Mouse (Mus musculus): Measurements from ENCODE around the gene Fam71a.
"Not testable (repeated sequence)": the region's sequence is repeated elsewhere in the genome, so short reads cannot be mapped to it uniquely, and the experiment has no call there.

DNA sequence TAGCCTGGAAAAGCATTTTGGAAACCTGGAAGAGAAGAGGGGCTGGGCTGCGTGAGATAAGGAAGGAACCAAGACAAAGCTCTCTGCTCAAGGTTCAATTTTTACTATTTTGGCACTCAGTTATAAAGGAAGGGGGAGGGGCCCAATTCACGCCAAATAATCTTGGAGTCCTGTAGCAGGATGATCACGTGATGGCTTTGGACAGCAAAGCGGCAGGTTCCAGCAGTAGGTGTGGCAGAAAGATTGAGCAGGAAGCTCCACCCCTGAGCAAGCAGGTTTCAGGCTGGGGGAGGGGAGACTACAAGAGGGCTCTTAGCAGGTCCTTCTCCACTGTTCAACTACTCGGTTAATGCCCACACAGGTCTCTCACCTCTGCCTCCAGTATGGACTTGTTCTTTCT, 15.1 kb downstream of the Fam71a start:
- not testable (repeated sequence) for TF ChIP-seq CTCF, EP300 (IDR thresholded peaks at IDR 0.05; ENCODE audit: low read depth)
